Mouse (Mus musculus): ENCODE results near the gene Gadl1. TPM values are rescaled to one million over a fixed set of nuclear protein-coding genes. Genes with fewer than 3 reads are reported as not detected.

Gadl1 gene
- 0.25 and 0.38 TPM in 2 replicates for polyA plus RNA-seq (2016; fragmentation: Nextera tagmentation; extraction: Ambion mirVana)

DNA sequence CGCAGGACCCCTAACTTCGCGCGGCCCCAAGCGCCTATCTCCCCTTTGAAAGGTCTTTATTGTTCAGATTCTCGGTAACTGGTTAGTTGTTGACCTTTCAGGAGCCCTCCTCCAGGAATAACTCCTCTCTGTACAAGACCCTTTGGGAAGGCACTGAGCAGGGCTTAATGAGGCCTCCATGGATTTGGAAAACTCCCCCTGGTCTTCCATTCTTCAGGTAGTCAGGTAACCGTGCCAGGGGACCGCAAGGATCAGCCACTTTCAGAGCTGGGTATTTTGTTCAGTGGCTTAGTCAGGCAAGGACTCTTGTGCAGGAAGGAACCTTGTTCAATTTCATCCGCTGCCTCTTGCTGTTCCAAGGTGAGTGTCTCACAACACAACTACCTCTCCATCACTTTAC, at the start of gene Gadl1:
Gene Gadl1, plus strand, starts transcription at position 301 of the 400 bp plus-strand sequence.
- Histone ChIP-seq H3K9ac (no peak within 1 kb of the TSS), H3K27ac (no peak within 1 kb of the TSS), H3K4me3 (no peak within 1 kb of the TSS), H3K4me1 (peaks cover 3% of the 10 kb centered on the region; the same call in 1 of the 2 replicates), H3K36me3 (no peaks in the 10 kb centered on the region), H3K27me3 (replicated peaks) (0 out of 2 replicates have a peak, but pooled peaks cover 4% of the 10 kb centered on the region), H3K9me3 (replicated peaks) (no peaks in the 10 kb centered on the region), H3K4me2 (peak within 1 kb of the TSS; percentile 22; the same call in 1 of the 2 replicates)
- 68% methylated on average over 9 of the region's 9 CpGs for WGBS (ENCODE audit: insufficient replicate concordance)
- no peak for ATAC-seq

DNA sequence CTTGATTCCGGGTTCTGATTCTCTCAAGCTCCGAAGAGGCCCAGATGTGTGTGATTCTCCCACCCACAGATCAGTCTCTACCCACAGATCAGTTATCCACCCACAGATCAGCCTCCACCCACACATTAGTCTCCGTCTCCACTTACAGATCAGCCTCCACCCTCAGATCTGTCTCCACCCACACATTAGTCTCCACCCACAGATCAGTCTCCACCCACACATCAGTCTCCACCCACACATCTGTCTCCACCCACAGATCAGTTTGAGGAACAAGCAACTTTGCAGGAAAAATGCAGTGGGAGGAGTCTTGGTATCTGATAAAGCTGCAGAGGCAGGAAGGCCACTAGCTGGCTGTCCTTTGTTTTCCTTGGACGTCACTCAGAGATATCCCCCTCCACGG, 46.5 kb upstream of the Gadl1 start:
- peak; percentile 90 for ATAC-seq
- Histone ChIP-seq H3K4me3 (no peak overlapping the region), H3K36me3 (no peaks in the 10 kb centered on the region), H3K9ac (no peak overlapping the region), H3K27ac (no peak overlapping the region), H3K4me1 (peaks cover 6% of the 10 kb centered on the region; the same call in 1 of the 2 replicates), H3K4me2 (peak overlapping the region; percentile 27), H3K27me3 (replicated peaks) (no peaks in the 10 kb centered on the region), H3K9me3 (replicated peaks) (no peaks in the 10 kb centered on the region)
- 26% methylated on average over 5 of the region's 5 CpGs for WGBS (ENCODE audit: insufficient replicate concordance)

DNA sequence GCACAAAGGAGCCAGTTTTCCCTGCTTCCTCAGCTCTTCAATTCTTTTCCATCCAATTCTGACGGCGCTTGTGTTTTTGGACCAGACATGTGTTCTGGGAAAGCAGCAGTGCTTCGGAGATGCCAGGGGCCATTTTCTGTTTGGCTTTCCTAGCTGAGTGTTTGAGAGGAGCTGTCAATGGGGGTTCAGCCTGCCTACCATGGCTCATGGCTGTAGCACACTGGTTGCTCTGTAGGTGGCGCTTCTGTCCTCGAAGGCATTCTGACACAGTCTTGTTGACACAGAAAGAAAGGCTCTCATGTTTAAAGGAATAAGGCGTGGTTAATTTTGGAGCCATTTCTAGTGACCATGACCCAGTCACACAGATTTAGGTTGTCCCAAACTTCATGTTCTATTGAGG, 45.9 kb upstream of the Gadl1 start:
- WGBS (ENCODE audit: insufficient replicate concordance) = 66% methylated on average over 6 of the region's 6 CpGs
- Histone ChIP-seq H3K9me3 (replicated peaks) (no peaks in the 10 kb centered on the region), H3K27me3 (replicated peaks) (no peaks in the 10 kb centered on the region), H3K27ac (no peak overlapping the region), H3K4me1 (peaks cover 6% of the 10 kb centered on the region; the same call in 1 of the 2 replicates), H3K9ac (no peak overlapping the region), H3K36me3 (no peaks in the 10 kb centered on the region), H3K4me3 (no peak overlapping the region), H3K4me2 (peak overlapping the region; percentile 27)
- no peak for ATAC-seq

DNA sequence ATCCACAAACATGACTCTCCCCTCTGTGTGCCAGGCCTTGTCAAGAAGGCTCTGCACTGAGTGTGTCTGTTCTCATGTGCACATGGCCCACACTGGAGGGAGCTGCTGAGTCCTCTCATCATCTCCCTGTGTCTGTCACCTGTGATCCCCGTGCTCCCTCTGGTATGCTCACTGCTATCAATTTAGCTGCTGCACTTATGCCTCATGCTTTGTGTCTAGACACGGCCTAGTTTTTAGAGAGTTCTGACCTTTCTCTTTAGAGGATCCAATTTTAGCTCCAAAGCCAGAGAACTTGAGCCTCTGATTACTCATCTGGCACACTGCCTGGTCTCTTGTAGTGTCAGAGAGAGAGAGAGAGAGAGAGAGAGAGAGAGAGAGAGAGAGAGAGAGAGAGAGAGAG, 42.0 kb upstream of the Gadl1 start:
- Histone ChIP-seq H3K27ac (no peak overlapping the region), H3K4me3 (no peak overlapping the region), H3K36me3 (no peaks in the 10 kb centered on the region), H3K27me3 (replicated peaks) (no peaks in the 10 kb centered on the region), H3K9me3 (replicated peaks) (no peaks in the 10 kb centered on the region), H3K4me1 (peaks cover 6% of the 10 kb centered on the region; the same call in 1 of the 2 replicates), H3K9ac (no peak overlapping the region), H3K4me2 (no peak overlapping the region)
- no peak for ATAC-seq
- 43% methylated on average over 2 of the region's 2 CpGs for WGBS (ENCODE audit: insufficient replicate concordance)

DNA sequence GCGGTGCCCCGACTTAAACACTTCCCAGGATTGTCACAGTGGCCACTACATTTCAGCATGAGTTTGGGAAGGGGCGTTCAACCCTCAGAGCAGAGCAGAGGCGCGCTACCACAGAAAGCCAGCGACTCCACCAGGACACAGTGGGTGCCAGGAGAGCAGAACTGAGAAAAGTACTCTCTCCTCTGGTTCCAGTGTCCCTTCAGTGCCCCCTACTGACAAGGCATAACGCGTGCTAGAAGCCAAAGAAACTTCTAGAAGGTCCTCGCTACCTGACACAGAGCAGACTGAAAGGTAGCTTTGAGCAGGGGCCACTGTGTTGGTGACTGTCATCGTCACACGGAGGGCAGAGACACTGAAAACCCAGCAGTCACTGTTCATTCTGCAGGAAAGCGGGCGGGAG, 39.1 kb upstream of the Gadl1 start:
- H3K36me3 ChIP-seq = no peaks in the 10 kb centered on the region
- no peak overlapping the region for H3K4me2 ChIP-seq
- no peak overlapping the region for H3K27ac ChIP-seq
- H3K27me3 ChIP-seq (replicated peaks) = no peaks in the 10 kb centered on the region
- ATAC-seq = no peak
- no peak overlapping the region for H3K9ac ChIP-seq
- WGBS (ENCODE audit: insufficient replicate concordance) = 71% methylated on average over 13 of the region's 13 CpGs
- H3K4me3 ChIP-seq = no peak overlapping the region
- 0 out of 2 replicates have a peak, but pooled peaks cover 3% of the 10 kb centered on the region for H3K9me3 ChIP-seq (replicated peaks)
- no peaks in the 10 kb centered on the region for H3K4me1 ChIP-seq

DNA sequence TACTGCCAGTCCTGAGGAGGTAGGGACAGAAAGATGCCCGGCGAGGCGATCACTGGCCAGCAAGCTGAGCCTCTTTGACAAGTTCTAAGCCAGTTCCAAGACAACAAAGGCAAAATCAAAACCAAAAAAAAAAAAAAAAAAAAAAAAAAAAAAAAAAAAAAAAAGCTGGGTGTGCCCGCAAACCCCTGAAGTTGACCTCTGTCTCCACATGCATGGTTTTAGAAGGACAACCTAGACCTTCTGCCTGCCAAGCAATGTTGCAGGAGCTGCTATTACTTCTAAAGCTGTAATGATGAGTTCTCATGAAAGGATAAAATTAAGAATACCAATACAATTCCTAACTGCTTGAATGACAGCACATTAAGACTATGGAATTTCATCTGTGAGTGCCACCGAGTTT, 38.6 kb upstream of the Gadl1 start:
- no peaks in the 10 kb centered on the region for H3K27me3 ChIP-seq (replicated peaks)
- H3K4me1 ChIP-seq = no peaks in the 10 kb centered on the region
- no peak overlapping the region for H3K9ac ChIP-seq
- H3K36me3 ChIP-seq = no peaks in the 10 kb centered on the region
- 70% methylated on average over 5 of the region's 5 CpGs for WGBS (ENCODE audit: insufficient replicate concordance)
- no peak overlapping the region for H3K4me3 ChIP-seq
- H3K9me3 ChIP-seq (replicated peaks) = 0 out of 2 replicates have a peak, but pooled peaks cover 3% of the 10 kb centered on the region
- no peak overlapping the region for H3K4me2 ChIP-seq
- no peak for ATAC-seq
- no peak overlapping the region for H3K27ac ChIP-seq

DNA sequence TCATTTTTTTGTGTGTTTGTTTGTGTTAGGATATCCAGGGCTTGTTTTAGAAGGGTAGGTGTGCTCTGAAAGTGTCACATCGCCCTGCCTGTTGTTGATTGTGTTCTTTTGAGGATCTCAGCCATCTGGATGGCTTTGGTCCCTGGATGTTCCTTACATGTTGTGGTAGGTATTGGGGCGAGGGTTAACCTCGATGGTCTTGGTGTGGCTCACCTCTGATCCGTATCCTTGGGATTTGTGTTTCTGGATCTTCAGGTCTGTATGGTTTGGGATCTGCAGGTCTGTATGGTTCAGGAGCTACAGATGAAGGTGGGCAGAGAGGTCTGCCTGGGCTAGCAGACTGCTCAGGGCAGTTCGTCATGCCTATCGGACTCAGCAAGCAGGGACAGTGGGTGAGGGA, 28.8 kb upstream of the Gadl1 start:
- 65% methylated on average over 6 of the region's 6 CpGs for whole genome bisulfite sequencing (ENCODE audit: insufficient replicate concordance)
- no peak overlapping the region for H3K4me3 ChIP-seq
- H3K4me1 ChIP-seq = no peaks in the 10 kb centered on the region
- no peaks in the 10 kb centered on the region for H3K36me3 ChIP-seq
- no peak overlapping the region for H3K4me2 ChIP-seq
- ATAC-seq = no peak
- no peak overlapping the region for H3K9ac ChIP-seq
- no peaks in the 10 kb centered on the region for H3K9me3 ChIP-seq (replicated peaks)
- H3K27ac ChIP-seq = no peak overlapping the region
- no peaks in the 10 kb centered on the region for H3K27me3 ChIP-seq (replicated peaks)

DNA sequence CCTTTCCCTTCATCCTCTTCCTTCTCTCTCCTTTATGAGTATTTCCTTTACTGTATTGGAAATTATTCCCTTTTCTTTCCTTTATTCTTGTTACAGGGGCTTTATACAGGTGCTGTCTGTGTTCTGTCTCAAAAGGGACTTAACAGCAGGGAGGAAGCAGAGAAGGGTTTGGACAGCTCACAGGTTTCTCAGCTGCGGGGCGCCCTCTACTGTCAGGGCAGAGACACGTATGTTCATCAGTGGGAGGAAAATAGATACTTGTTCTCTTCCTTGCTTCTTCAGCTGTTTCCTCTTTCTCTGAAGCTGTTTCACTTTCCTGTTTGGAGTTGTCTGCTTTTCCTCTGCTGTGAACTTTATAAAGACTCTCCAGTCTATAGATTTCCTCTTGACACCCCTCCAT, 28.1 kb upstream of the Gadl1 start:
- no peak overlapping the region for H3K9ac ChIP-seq
- H3K9me3 ChIP-seq (replicated peaks) = no peaks in the 10 kb centered on the region
- H3K27ac ChIP-seq = no peak overlapping the region
- H3K27me3 ChIP-seq (replicated peaks) = no peaks in the 10 kb centered on the region
- no peaks in the 10 kb centered on the region for H3K4me1 ChIP-seq
- H3K4me3 ChIP-seq = no peak overlapping the region
- no peak overlapping the region for H3K4me2 ChIP-seq
- no peak for ATAC-seq
- 64% methylated on average over 3 of the region's 3 CpGs for WGBS (ENCODE audit: insufficient replicate concordance)
- H3K36me3 ChIP-seq = no peaks in the 10 kb centered on the region

DNA sequence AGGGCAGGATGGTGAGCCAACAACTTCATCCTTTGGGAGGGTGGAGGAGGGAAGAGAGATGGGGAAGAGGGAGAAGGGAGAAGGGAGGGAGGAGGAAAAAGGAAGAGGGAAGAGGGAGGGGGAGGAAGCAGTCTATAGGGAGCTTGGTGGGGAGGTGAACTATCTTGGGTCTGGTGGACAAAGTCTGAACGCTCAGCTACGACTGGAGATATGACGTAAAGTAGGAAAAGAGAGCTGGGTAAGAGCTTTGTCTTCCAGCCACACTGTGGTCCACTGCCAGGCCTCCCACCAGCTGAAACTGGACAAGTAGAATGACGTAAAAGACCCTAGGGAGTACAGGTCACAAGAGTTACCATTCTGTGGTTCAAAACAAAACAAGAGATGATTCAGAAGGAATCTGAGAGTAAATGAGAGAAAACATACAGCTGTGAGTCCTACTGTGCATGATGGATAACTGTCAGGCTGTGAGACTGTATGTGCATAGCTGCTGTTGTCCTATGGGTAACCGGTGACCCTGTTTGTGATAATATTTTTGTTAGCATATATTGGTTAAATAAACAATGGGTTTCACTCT, 26.5 kb upstream of the Gadl1 start:
- H3K36me3 ChIP-seq = no peaks in the 10 kb centered on the region
- no peak overlapping the region for H3K4me3 ChIP-seq
- no peak for ATAC-seq
- H3K9me3 ChIP-seq (replicated peaks) = no peaks in the 10 kb centered on the region
- no peak overlapping the region for H3K9ac ChIP-seq
- H3K4me2 ChIP-seq = no peak overlapping the region
- no peaks in the 10 kb centered on the region for H3K27me3 ChIP-seq (replicated peaks)
- 70% methylated on average over 5 of the region's 5 CpGs for WGBS (ENCODE audit: insufficient replicate concordance)
- no peaks in the 10 kb centered on the region for H3K4me1 ChIP-seq
- H3K27ac ChIP-seq = no peak overlapping the region

DNA sequence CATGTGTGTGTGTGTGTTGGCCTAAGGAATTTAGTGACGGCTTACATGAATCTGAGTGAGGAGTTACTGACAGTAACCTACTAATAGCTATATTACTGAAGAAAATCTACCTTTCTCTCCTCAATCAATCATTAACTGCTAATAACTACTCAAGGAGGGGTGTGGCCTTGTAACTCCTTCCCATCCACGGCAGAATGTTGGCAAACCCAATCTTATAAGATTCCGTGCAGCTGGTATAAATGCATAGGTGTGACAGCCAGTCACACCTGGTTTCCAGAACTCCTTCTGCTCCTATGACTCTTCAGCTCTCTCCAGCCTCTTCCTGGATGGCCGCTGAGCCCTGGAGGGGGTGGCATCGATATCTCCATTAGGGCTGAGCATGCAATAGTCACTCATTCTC, 25.8 kb upstream of the Gadl1 start:
- Histone ChIP-seq H3K9ac (no peak overlapping the region), H3K4me1 (no peaks in the 10 kb centered on the region), H3K36me3 (no peaks in the 10 kb centered on the region), H3K27me3 (replicated peaks) (no peaks in the 10 kb centered on the region), H3K27ac (no peak overlapping the region), H3K4me2 (no peak overlapping the region), H3K9me3 (replicated peaks) (no peaks in the 10 kb centered on the region), H3K4me3 (no peak overlapping the region)
- ATAC-seq = no peak
- WGBS (ENCODE audit: insufficient replicate concordance) = 79% methylated on average over 5 of the region's 5 CpGs

DNA sequence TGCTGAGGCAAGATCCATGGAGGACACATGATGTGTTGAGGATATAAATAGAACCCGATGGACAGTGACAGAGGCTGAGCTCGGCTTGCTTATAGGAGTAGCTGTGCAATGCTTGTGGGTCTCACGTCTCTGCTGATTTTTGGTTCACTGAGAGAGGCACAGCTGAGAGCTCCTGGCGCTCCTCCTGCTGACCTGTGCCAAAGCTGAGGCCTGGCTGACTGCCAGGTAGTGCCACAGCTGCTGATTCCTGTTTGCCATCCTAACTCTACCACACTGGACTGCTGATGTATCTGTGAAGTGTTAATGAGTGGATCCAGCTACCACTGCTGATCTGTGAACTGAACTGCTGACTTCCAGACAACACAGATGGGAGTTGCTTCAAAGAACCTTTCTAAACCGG, 21.7 kb upstream of the Gadl1 start:
- Histone ChIP-seq H3K4me1 (no peaks in the 10 kb centered on the region), H3K27me3 (replicated peaks) (no peaks in the 10 kb centered on the region), H3K9me3 (replicated peaks) (no peaks in the 10 kb centered on the region), H3K27ac (no peak overlapping the region), H3K4me2 (no peak overlapping the region), H3K9ac (no peak overlapping the region), H3K36me3 (no peaks in the 10 kb centered on the region), H3K4me3 (no peak overlapping the region)
- ATAC-seq = no peak
- 67% methylated on average over 5 of the region's 5 CpGs for WGBS (ENCODE audit: insufficient replicate concordance)

DNA sequence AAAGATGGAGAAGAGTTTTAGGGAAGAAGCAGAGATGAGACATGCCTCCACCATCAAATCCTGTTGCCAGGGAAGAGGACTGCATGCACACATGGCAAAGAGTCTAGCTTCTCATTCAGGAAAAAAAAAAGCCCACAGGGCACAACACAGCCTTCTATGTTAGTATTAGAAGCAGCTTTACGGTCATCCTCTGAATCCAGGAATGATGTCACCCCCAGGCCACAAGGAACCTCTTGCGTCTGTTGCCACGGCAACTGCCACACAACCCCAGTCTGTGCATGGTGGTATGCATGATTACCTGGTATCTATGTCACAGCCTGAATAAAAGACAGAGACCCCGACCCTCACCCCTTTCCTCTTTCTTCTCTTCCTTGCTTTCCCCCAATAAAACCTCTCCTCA, 16.1 kb upstream of the Gadl1 start:
- WGBS (ENCODE audit: insufficient replicate concordance) = 73% methylated on average over 4 of the region's 4 CpGs
- no peaks in the 10 kb centered on the region for H3K4me1 ChIP-seq

DNA sequence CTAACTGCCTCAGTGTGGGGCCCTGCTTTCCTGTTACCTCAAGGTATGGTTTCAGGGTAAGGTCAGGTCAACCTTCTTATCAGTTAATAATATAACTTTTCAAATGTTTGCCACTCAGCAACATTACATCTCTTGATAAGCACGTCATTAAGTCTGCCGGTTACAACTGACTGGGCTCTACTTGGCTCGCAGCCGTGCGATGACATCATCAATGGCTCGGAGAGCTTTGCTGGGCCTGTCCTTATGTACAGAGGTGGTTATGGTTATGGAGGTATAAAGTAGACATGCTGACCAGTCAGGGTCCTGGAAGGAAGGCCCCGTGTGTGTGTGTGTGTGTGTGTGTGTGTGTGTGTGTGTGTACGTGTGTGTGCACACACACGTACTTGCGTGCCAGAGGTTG, 15.3 kb upstream of the Gadl1 start:
- Histone ChIP-seq H3K36me3 (no peaks in the 10 kb centered on the region), H3K27ac (no peak overlapping the region), H3K9me3 (replicated peaks) (no peaks in the 10 kb centered on the region), H3K4me3 (no peak overlapping the region), H3K4me1 (no peaks in the 10 kb centered on the region), H3K4me2 (no peak overlapping the region), H3K27me3 (replicated peaks) (no peaks in the 10 kb centered on the region), H3K9ac (no peak overlapping the region)
- ATAC-seq = no peak
- 80% methylated on average over 10 of the region's 10 CpGs for WGBS (ENCODE audit: insufficient replicate concordance)

More for the DNA sequence above, 16.1 kb upstream of the Gadl1 start:
- H3K36me3 ChIP-seq = no peaks in the 10 kb centered on the region
- H3K9me3 ChIP-seq (replicated peaks) = no peaks in the 10 kb centered on the region
- no peak overlapping the region for H3K4me3 ChIP-seq
- H3K27ac ChIP-seq = no peak overlapping the region
- no peak for ATAC-seq
- no peak overlapping the region for H3K4me2 ChIP-seq
- no peaks in the 10 kb centered on the region for H3K27me3 ChIP-seq (replicated peaks)
- no peak overlapping the region for H3K9ac ChIP-seq

Measured in liver, embryonic 12.5 days (tissue).